Mouse (Mus musculus): ENCODE results near the gene Ina. TPM values are rescaled to one million over a fixed set of nuclear protein-coding genes. Genes with fewer than 3 reads are reported as not detected.

The Ina gene
- polyA plus RNA-seq, 1 experiment from 2014 or later, result 204 TPM

GRCm38 (mm10) chr19:47049840-47050239, 35.3 kb downstream of the Ina start:
- peak overlapping the region; percentile 64 for H3K4me2 ChIP-seq
- no peaks in the 10 kb centered on the region for H3K27me3 ChIP-seq
- peaks cover 17% of the 10 kb centered on the region for H3K4me1 ChIP-seq
- H3K36me3 ChIP-seq (replicated peaks), result peaks cover 26% of the 10 kb centered on the region
- 11% methylated on average over 7 of the region's 7 CpGs for WGBS
- peak overlapping the region; percentile 93 for H3K9ac ChIP-seq
- peak overlapping the region; percentile 83 for H3K4me3 ChIP-seq (replicated peaks)
- peak overlapping the region; percentile 96 for H3K27ac ChIP-seq
- H3K9me3 ChIP-seq, result no peaks in the 10 kb centered on the region
- 0 out of 2 replicates have a peak, but pooled peaks have one; percentile 46 for ATAC-seq (ENCODE audit: low FRiP score)

GRCm38 (mm10) chr19:47050271-47051032, 36.0 kb downstream of the Ina start, which contains the start of gene Pcgf6:
Gene Pcgf6 (minus strand): TSS chr19:47050906.
- H3K9ac ChIP-seq, result peak within 1 kb of the TSS; percentile 93
- WGBS, result under 1% methylated on average over 75 of the region's 75 CpGs
- peak within 1 kb of the TSS; percentile 96 for H3K27ac ChIP-seq
- H3K4me2 ChIP-seq, result peak within 1 kb of the TSS; percentile 64
- peak within 1 kb of the TSS; percentile 83 for H3K4me3 ChIP-seq (replicated peaks)
- H3K4me1 ChIP-seq, result peaks cover 17% of the 10 kb centered on the region
- peak; percentile 95 for ATAC-seq (ENCODE audit: low FRiP score)
- H3K9me3 ChIP-seq, result no peaks in the 10 kb centered on the region
- no peaks in the 10 kb centered on the region for H3K27me3 ChIP-seq
- peaks cover 22% of the 10 kb centered on the region for H3K36me3 ChIP-seq (replicated peaks)

- H3K27ac ChIP-seq, result no peak overlapping the region
- H3K9me3 ChIP-seq, result no peaks in the 10 kb centered on the region
- H3K36me3 ChIP-seq (replicated peaks), result no peaks in the 10 kb centered on the region
- no peak overlapping the region for H3K9ac ChIP-seq
- no peak overlapping the region for H3K4me3 ChIP-seq (replicated peaks)
- peaks cover 17% of the 10 kb centered on the region for H3K4me1 ChIP-seq
- no peak for ATAC-seq (ENCODE audit: low FRiP score)
- no peaks in the 10 kb centered on the region for H3K27me3 ChIP-seq
- H3K4me2 ChIP-seq, result no peak overlapping the region
- 80% methylated on average over 4 of the region's 4 CpGs for WGBS
These were observed 38.4 kb downstream of the Ina start for GRCm38 (mm10) chr19:47052927-47053326.

- Histone ChIP-seq H3K27me3 (no peaks in the 10 kb centered on the region), H3K9me3 (no peaks in the 10 kb centered on the region), H3K36me3 (replicated peaks) (no peaks in the 10 kb centered on the region), H3K9ac (no peak overlapping the region), H3K27ac (no peak overlapping the region), H3K4me3 (replicated peaks) (no peak overlapping the region), H3K4me2 (no peak overlapping the region), H3K4me1 (peaks cover 17% of the 10 kb centered on the region)
- WGBS, result 87% methylated on average over 4 of the region's 4 CpGs
- no peak for ATAC-seq (ENCODE audit: low FRiP score)
These were observed 39.0 kb downstream of the Ina start for GRCm38 (mm10) chr19:47053471-47053870.

- Histone ChIP-seq H3K27me3 (no peaks in the 10 kb centered on the region), H3K4me3 (replicated peaks) (no peak overlapping the region), H3K9ac (no peak overlapping the region), H3K36me3 (replicated peaks) (no peaks in the 10 kb centered on the region), H3K4me1 (no peaks in the 10 kb centered on the region), H3K4me2 (no peak overlapping the region), H3K9me3 (no peaks in the 10 kb centered on the region), H3K27ac (no peak overlapping the region)
- ATAC-seq (ENCODE audit: low FRiP score), result no peak
- 65% methylated on average over 1 of the region's 1 CpGs for WGBS
These were observed 43.2 kb downstream of the Ina start for GRCm38 (mm10) chr19:47057684-47058083.

GRCm38 (mm10) chr19:47065860-47066259, 51.4 kb downstream of the Ina start:
- 93% methylated on average over 3 of the region's 3 CpGs for WGBS
- Histone ChIP-seq H3K9ac (no peak overlapping the region), H3K36me3 (replicated peaks) (peaks cover under 1% of the 10 kb centered on the region; the same call in 1 of the 2 replicates), H3K27ac (no peak overlapping the region), H3K9me3 (no peaks in the 10 kb centered on the region), H3K4me2 (no peak overlapping the region), H3K4me3 (replicated peaks) (no peak overlapping the region), H3K27me3 (no peaks in the 10 kb centered on the region), H3K4me1 (peaks cover 8% of the 10 kb centered on the region)
- no peak for ATAC-seq (ENCODE audit: low FRiP score)

- peak within 1 kb of the TSS; percentile 95 for H3K9ac ChIP-seq
- H3K4me1 ChIP-seq, result peaks cover 8% of the 10 kb centered on the region
- 11% methylated on average over 49 of the region's 49 CpGs for WGBS
- H3K9me3 ChIP-seq, result no peaks in the 10 kb centered on the region
- H3K27ac ChIP-seq, result peak within 1 kb of the TSS; percentile 92
- peak within 1 kb of the TSS; percentile 68 for H3K4me2 ChIP-seq
- ATAC-seq (ENCODE audit: low FRiP score), result peak; percentile 87
- no peaks in the 10 kb centered on the region for H3K27me3 ChIP-seq
- peaks cover 15% of the 10 kb centered on the region for H3K36me3 ChIP-seq (replicated peaks)
- H3K4me3 ChIP-seq (replicated peaks), result peak within 1 kb of the TSS; percentile 100
These were observed 52.8 kb downstream of the Ina start, which contains the start of gene Taf5 for GRCm38 (mm10) chr19:47067096-47067882. Gene Taf5 (plus strand): TSS chr19:47067746.

GRCm38 (mm10) chr19:47067924-47068611, 53.6 kb downstream of the Ina start:
- ATAC-seq (ENCODE audit: low FRiP score), result peak; percentile 93
- Histone ChIP-seq H3K9ac (peak overlapping the region; percentile 95), H3K4me2 (peak overlapping the region; percentile 68), H3K27ac (peak overlapping the region; percentile 92), H3K4me3 (replicated peaks) (peak overlapping the region; percentile 100), H3K36me3 (replicated peaks) (peaks cover 23% of the 10 kb centered on the region), H3K27me3 (no peaks in the 10 kb centered on the region), H3K4me1 (peaks cover 8% of the 10 kb centered on the region), H3K9me3 (no peaks in the 10 kb centered on the region)
- under 1% methylated on average over 66 of the region's 72 CpGs for WGBS

Other genes with a start within 250 kb of the Ina start
- gene Nt5c2, start 455 bp downstream of the Ina start, polyA plus RNA-seq (2016; fragmentation: Nextera tagmentation; extraction: Ambion mirVana), result 74.0 and 76.0 TPM in 2 replicates
- 32.6 and 33.4 TPM in 2 replicates for gene Pcgf6, start 36.2 kb downstream of the Ina start, polyA plus RNA-seq (2016; fragmentation: Nextera tagmentation; extraction: Ambion mirVana)
- gene Taf5, start 53.0 kb downstream of the Ina start, polyA plus RNA-seq (2016; fragmentation: Nextera tagmentation; extraction: Ambion mirVana), result 10.7 and 11.4 TPM in 2 replicates
- gene Usmg5, start 75.9 kb downstream of the Ina start, polyA plus RNA-seq (2016; fragmentation: Nextera tagmentation; extraction: Ambion mirVana), result 1,294 and 1,345 TPM in 2 replicates
- gene Pdcd11, start 76.1 kb downstream of the Ina start, polyA plus RNA-seq (2016; fragmentation: Nextera tagmentation; extraction: Ambion mirVana), result 12.6 and 13.4 TPM in 2 replicates
- 1.1 and 1.8 TPM in 2 replicates for gene Calhm2, start 123.6 kb downstream of the Ina start, polyA plus RNA-seq (2016; fragmentation: Nextera tagmentation; extraction: Ambion mirVana)
- not detected in 2 replicates for gene Calhm1, start 129.6 kb downstream of the Ina start, polyA plus RNA-seq (2016; fragmentation: Nextera tagmentation; extraction: Ambion mirVana)
- not detected in 2 replicates for gene Calhm3, start 143.1 kb downstream of the Ina start, polyA plus RNA-seq (2016; fragmentation: Nextera tagmentation; extraction: Ambion mirVana)
- gene Neurl1a, start 164.1 kb downstream of the Ina start, polyA plus RNA-seq (2016; fragmentation: Nextera tagmentation; extraction: Ambion mirVana), result 4.0 and 4.6 TPM in 2 replicates

Data from forebrain, embryonic 12.5 days (tissue).